Mouse (Mus musculus) lung, postnatal 4 days (tissue): ENCODE results near the gene Entpd5.
"Not testable (repeated sequence)": the region's sequence is repeated elsewhere in the genome, so short reads cannot be mapped to it uniquely, and the experiment has no call there.

Experiments
- DNase-seq, 2 experiments: peaks; one replicate each; pipeline ENCODE4 v3.0.0; 2021

The Entpd5 gene

GRCm38 (mm10) chr12:84398629-84399028, 10.2 kb downstream of the Entpd5 start:
- DNase-seq, result no peak

DNA sequence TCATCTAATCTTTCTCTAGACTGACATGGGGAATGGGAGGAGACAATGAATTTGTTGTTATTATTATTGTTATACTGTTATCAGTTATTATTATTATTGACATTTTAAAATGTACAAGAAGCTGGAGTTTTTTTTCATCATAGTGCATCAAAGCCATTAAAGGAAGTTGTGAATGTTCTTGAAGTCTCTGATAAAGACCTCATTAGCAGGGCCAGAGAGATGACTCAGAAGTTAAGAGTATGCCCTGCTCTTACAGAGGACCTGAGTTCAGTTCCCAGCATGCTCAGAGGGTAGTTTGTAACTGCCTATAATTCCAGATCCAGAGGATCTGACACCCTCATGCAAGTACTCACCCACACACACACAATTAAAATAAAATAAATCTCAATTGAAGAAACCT, 11.1 kb downstream of the Entpd5 start:
- no peak for DNase-seq

GRCm38 (mm10) chr12:84396947-84397679, 11.7 kb downstream of the Entpd5 start:
- no peak for DNase-seq

DNA sequence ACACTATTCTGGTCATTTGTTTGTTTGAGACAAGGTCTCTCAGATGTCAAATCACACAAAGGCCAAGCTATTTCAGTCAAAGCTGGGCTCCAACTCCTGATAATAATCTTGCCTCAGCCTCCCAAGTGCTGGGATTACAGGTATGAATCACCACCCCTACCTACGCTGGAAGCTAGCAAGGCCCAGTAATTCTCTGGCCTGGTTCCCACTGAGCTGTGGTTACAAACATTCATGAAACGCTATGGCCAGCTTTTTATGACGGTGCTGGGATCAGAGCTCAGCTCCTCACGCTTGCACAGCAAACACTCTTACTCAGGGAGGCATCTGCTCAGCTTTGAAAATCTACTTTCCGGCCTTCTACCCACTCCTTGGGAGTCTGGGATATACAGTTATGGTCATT, 15.0 kb downstream of the Entpd5 start:
- no peak for DNase-seq

DNA sequence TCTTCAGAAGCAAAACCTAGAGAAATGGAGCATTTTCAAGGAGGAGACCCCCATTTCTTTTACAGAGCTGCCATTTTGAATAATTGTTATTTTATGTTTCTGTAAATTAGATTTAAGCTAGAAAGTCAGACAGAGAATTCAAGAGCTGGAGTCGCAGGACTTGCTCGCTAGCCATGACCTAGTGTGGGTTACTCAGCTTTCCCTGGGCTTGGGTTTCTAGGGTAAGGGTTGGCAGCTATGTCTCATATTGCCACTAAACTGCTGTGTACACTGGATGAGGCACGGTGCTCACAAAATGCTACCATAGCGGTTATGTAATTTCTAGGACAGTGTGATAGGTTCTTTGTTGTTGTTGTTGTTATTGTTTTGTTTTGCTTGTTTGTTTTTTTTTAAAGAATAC, 16.1 kb downstream of the Entpd5 start:
- no peak for DNase-seq

DNA sequence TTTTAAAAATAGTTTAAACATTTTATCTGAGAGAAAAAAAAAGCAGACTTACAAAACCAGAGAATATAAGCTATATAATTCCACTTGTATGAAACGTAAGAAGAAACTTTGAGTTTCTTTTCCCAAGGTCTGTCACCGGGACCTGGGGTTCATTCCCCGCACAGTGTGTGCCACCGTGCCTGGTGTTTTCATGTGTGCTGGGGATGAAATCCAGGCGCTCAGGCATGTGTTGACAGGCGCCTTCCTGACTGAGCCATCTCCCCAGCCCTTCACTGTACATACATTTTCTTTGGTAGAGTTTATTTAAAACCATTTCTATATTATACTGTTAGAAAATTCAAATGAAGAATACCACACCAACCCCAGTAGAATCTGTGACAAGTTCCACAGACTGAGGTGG, 18.5 kb downstream of the Entpd5 start:
- no peak for DNase-seq

GRCm38 (mm10) chr12:84388774-84389400, 19.9 kb downstream of the Entpd5 start:
- no peak for DNase-seq

GRCm38 (mm10) chr12:84388097-84388496, 20.7 kb downstream of the Entpd5 start:
- no peak for DNase-seq

GRCm38 (mm10) chr12:84385408-84385807, 23.4 kb downstream of the Entpd5 start:
- no peak for DNase-seq

DNA sequence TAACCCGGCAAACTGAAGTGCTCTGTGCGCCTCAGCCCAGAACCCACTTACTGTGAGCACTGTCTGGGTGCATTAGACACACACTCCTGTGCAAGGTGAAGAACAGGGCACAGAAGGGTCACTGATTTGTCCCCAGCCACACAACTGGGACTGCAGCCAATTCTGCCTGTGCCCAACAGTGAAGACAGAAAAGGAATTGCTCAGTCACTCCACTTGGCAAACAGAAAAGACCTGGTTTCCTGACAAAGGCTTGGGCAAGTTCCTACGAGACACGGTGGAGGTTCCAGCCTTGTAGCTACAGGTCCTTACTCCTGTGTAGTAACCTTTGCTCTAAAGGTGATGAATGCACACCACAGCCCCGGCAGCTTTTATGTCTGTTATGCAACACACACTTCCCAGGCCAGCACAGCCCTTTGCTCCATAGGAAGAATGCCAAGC, 24.2 kb downstream of the Entpd5 start:
- DNase-seq, result peak; percentile 54 to 73

GRCm38 (mm10) chr12:84382369-84382768, 26.5 kb downstream of the Entpd5 start:
- no peak for DNase-seq

DNA sequence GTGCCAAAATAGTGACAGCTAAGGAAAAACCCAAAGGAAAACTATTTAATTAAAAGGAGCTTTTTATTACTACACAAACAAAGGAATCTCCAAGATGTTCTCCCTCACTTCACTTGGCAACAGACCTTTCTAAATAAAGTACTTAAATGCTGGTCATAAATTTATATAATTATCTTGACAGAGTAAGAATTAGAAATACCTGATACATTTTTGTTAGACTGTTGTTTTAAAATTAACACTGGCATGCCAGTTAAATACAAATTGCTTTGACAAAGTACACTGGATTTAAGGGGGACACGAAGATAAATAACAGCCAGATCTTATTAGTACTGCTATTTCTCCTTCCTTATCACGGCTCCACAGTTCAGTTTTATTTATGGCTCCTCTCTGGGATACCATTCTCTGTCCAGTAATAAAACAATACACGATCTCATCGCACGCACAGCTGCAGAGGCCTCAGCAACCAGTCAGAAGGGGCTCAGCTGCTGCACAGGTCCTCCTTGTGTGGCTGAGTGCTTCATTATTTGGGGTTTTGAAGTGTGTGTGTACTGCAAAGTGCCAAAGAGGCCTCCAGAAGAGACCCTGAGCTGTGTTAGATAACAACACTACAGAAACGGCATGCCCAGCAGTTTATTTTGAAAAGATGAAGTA, 34.9 kb downstream of the Entpd5 start:
- no peak for DNase-seq

DNA sequence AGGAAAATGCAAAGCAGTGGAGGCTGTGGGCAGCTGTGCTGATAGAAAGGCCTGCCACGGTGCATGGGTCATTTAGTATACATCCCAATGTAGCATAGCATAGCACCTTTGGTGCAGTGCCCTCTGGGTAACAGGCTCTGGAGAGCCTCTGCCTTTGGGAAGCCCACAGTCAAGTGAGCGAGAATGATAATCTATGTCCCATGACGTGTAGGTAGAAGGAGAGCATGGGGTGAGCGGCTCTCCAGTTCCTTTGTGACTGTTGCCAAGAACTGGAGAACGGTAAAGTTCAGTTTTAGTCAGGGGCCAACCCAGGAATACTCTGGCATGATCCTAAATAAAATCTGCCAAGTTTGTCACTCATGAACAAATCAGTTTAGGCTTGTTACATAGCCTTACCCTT, 37.2 kb downstream of the Entpd5 start:
- DNase-seq, result no peak

GRCm38 (mm10) chr12:84366971-84367370, 41.9 kb downstream of the Entpd5 start:
- no peak for DNase-seq

- no peak for DNase-seq
Observed at GRCm38 (mm10) chr12:84365137-84365536, 43.7 kb downstream of the Entpd5 start.

- DNase-seq, result no peak
Observed at GRCm38 (mm10) chr12:84364291-84364690, 44.5 kb downstream of the Entpd5 start.

GRCm38 (mm10) chr12:84362872-84363271, 46.0 kb downstream of the Entpd5 start:
- DNase-seq, result no peak

DNA sequence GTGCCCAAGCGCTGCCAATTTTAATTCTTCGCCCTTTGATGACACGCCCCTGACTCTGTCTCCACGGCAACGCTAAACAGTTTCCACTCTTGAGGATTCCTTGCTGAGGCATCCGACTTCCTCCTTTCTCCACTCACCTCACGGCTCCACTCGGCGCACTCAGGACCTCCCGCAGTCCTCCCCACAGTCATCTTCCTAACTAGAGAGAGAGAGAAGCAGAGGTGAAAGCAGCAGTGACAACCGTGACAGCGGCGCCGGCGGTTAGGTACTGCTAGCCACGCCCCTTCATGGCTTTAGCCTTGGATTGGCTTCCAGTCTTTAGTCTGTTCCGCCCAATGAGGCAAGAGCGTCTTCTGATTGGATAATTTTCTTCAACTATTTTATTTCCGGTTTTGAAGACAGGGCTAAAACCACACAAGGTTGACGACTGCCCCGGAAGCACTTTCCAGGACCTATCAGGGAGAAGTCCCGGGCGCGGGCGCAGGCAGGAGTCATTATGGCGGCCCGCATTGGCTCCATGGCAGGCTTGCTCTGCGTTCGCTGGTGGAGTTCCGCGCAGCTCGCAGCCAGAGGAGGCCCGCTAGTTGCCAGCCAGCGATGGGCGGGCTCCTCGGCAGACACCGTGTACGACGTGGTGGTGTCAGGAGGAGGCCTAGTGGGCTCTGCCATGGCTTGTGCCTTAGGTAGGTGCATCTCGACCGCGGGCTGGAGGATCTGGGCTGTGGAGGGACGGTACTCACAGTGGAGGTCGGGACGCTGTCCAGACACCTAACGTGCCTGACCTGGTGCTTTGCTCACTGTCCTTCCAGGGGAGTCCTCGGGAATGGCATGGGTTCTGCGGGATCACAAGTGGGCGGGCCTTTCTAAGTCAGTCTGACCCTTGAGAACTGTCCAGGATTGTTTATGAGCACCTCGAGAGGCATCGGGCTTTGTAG, 47.0 kb downstream of the Entpd5 start, which contains the start of the genes Coq6 and Fam161b:
Gene Coq6, plus strand, starts transcription at position 103 of the 935 bp plus-strand sequence.
Gene Fam161b, minus strand, starts transcription at position 279 of the 935 bp plus-strand sequence.
- peak; percentile 93 to 95 for DNase-seq

DNA sequence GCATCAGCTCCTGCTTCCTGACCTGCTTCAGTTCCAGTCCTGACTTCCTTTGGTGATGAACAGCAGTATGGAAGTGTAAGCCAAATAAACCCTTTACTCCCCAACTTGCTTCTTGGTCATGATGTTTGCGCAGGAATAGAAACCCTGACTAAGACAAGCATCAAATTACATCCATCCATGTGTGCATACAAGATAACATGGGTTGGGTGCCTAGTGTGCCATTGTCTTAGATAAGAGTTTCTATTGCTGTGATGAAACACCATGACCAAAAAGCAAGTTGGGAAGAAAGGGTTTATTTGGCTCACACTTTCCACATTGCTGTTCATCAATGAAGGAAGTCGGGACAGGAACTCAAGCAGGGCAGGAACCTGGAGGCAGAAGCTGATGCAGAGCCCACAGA, 50.1 kb downstream of the Entpd5 start:
- not testable (repeated sequence) for DNase-seq

- DNase-seq, result peak; percentile 39 to 50
Observed at GRCm38 (mm10) chr12:84347192-84347591, 61.6 kb downstream of the Entpd5 start.

GRCm38 (mm10) chr12:84336963-84337625, 71.7 kb downstream of the Entpd5 start:
- no peak for DNase-seq

DNA sequence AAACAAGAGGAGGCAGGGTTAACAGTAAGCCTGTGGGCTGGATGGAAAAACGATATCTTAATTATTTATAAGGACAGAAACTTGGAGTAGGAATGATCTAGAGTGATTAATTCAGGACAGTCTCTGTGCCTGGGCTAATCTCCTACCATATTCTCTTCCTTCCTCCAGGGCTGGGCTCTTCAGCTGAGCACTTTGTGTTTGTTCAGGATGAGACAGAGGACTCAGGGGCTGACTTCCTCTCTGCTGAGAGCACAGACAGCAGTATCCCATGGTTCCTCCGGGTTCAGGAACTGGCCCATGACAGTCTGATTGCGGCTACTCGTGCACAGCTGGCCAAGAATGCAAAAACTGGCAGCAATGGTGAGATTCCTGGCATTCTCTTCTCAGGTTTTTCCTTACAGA, 81.7 kb downstream of the Entpd5 start:
- peak; percentile 10 to 25 for DNase-seq
